Mouse (Mus musculus): ENCODE results near the gene Sh3kbp1. TPM values are rescaled to one million over a fixed set of nuclear protein-coding genes. Genes with fewer than 3 reads are reported as not detected.

Sh3kbp1 gene
- polyA plus RNA-seq, 1 experiment from 2014 or later: 49.6 TPM

- 82% methylated on average over 13 of the region's 13 CpGs for WGBS
- Histone ChIP-seq H3K36me3 (ENCODE audit: control insufficient read depth, insufficient read depth, low read length) (no peaks in the 10 kb centered on the region), H3K9me3 (ENCODE audit: control insufficient read depth, low read length) (no peaks in the 10 kb centered on the region), H3K9ac (ENCODE audit: low read depth, low read length) (no peak overlapping the region), H3K27ac (ENCODE audit: low read depth, low read length) (no peak overlapping the region), H3K27me3 (replicated peaks; ENCODE audit: control insufficient read depth, insufficient read depth, low read length) (no peaks in the 10 kb centered on the region), H3K4me2 (ENCODE audit: low read length) (no peak overlapping the region), H3K4me3 (ENCODE audit: low read length) (no peak overlapping the region), H3K4me1 (ENCODE audit: control insufficient read depth, insufficient read depth, low read depth, low read length) (peaks cover 6% of the 10 kb centered on the region)
- no peak for ATAC-seq
Measured at GRCm38 (mm10) chrX:159711070-159712029, 84.3 kb downstream of the Sh3kbp1 start.

GRCm38 (mm10) chrX:159713191-159713590 is 86.1 kb downstream of the Sh3kbp1 start:
- Histone ChIP-seq H3K9ac (ENCODE audit: low read depth, low read length) (no peak overlapping the region), H3K4me3 (ENCODE audit: low read length) (no peak overlapping the region), H3K4me1 (ENCODE audit: control insufficient read depth, insufficient read depth, low read depth, low read length) (peaks cover 3% of the 10 kb centered on the region), H3K27me3 (replicated peaks; ENCODE audit: control insufficient read depth, insufficient read depth, low read length) (no peaks in the 10 kb centered on the region), H3K9me3 (ENCODE audit: control insufficient read depth, low read length) (no peaks in the 10 kb centered on the region), H3K27ac (ENCODE audit: low read depth, low read length) (no peak overlapping the region), H3K36me3 (ENCODE audit: control insufficient read depth, insufficient read depth, low read length) (no peaks in the 10 kb centered on the region), H3K4me2 (ENCODE audit: low read length) (no peak overlapping the region)
- ATAC-seq: no peak
- 72% methylated on average over 2 of the region's 2 CpGs for WGBS

DNA sequence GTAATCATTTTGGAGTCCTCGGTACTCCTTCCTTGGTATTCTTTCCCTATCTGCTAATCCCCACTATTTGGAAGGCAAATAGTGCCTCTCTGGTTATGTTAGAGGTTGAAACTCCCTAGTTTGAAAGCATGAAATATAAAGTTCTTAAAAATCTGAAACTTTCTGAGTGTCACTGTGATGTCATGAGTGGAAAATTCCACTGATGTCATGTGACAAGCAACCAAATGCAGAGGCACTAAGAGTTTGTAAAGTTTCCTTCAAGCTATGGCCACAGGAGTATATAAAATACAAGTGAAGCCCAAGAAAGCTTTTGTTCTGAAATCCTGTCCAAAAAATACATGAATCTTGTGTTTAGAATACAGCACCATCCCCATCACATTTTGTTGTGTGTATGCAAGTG is 94.3 kb downstream of the Sh3kbp1 start:
- Histone ChIP-seq H3K4me2 (ENCODE audit: low read length) (no peak overlapping the region), H3K9ac (ENCODE audit: low read depth, low read length) (no peak overlapping the region), H3K27me3 (replicated peaks; ENCODE audit: control insufficient read depth, insufficient read depth, low read length) (no peaks in the 10 kb centered on the region), H3K4me3 (ENCODE audit: low read length) (no peak overlapping the region), H3K4me1 (ENCODE audit: control insufficient read depth, insufficient read depth, low read depth, low read length) (no peaks in the 10 kb centered on the region), H3K36me3 (ENCODE audit: control insufficient read depth, insufficient read depth, low read length) (no peaks in the 10 kb centered on the region), H3K27ac (ENCODE audit: low read depth, low read length) (no peak overlapping the region), H3K9me3 (ENCODE audit: control insufficient read depth, low read length) (no peaks in the 10 kb centered on the region)
- ATAC-seq: no peak
- 90% methylated on average over 1 of the region's 1 CpGs for WGBS

GRCm38 (mm10) chrX:159731421-159731820 is 104.3 kb downstream of the Sh3kbp1 start:
- H3K4me1 ChIP-seq (ENCODE audit: control insufficient read depth, insufficient read depth, low read depth, low read length): no peaks in the 10 kb centered on the region
- no peak overlapping the region for H3K4me3 ChIP-seq (ENCODE audit: low read length)
- H3K27ac ChIP-seq (ENCODE audit: low read depth, low read length): no peak overlapping the region
- 95% methylated on average over 3 of the region's 3 CpGs for WGBS
- H3K9ac ChIP-seq (ENCODE audit: low read depth, low read length): no peak overlapping the region
- no peaks in the 10 kb centered on the region for H3K9me3 ChIP-seq (ENCODE audit: control insufficient read depth, low read length)
- no peaks in the 10 kb centered on the region for H3K27me3 ChIP-seq (replicated peaks; ENCODE audit: control insufficient read depth, insufficient read depth, low read length)
- H3K4me2 ChIP-seq (ENCODE audit: low read length): no peak overlapping the region
- no peak for ATAC-seq
- H3K36me3 ChIP-seq (ENCODE audit: control insufficient read depth, insufficient read depth, low read length): no peaks in the 10 kb centered on the region

DNA sequence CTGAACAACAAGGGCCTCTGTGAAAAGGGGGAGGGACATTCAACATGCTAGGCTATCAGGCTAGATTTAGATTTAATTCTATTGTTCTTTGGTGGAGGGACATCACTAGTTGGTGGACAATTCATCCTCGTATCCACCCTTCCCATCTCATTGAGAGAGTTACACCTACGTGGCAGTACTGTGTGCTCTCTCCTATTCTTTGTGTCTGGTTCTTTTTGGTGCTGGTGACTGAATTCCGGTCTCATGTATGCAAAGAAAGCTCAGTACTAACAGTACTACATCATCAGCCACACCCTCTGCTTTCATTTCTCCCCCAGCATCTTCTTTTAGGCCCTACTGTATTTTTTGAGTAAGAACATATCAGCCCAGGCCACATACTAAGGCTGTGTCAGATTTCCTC is 105.8 kb downstream of the Sh3kbp1 start:
- Histone ChIP-seq H3K36me3 (ENCODE audit: control insufficient read depth, insufficient read depth, low read length) (no peaks in the 10 kb centered on the region), H3K4me3 (ENCODE audit: low read length) (no peak overlapping the region), H3K27ac (ENCODE audit: low read depth, low read length) (no peak overlapping the region), H3K4me2 (ENCODE audit: low read length) (no peak overlapping the region), H3K4me1 (ENCODE audit: control insufficient read depth, insufficient read depth, low read depth, low read length) (no peaks in the 10 kb centered on the region), H3K27me3 (replicated peaks; ENCODE audit: control insufficient read depth, insufficient read depth, low read length) (no peaks in the 10 kb centered on the region), H3K9ac (ENCODE audit: low read depth, low read length) (no peak overlapping the region), H3K9me3 (ENCODE audit: control insufficient read depth, low read length) (no peaks in the 10 kb centered on the region)
- WGBS: 71% methylated on average over 3 of the region's 3 CpGs
- ATAC-seq: no peak

DNA sequence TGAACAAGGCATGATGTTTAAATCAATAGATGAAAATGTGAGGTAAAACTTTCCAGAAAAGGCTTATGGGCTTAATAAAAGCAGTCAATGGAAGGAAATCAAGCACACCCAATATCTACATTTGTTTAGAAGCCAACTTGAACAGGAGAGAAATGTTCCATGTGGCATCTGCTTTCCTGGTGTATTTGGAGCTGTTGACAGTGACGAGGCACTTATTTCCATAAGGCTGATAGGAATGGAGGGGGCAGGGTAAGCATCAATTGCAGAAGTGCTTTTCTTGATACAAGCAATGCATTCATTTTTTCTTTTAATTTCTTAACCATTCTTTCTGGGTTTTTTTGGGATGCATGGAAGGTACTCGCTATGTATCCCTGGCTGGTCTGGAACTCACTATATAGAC is 106.9 kb downstream of the Sh3kbp1 start:
- H3K27ac ChIP-seq (ENCODE audit: low read depth, low read length): no peak overlapping the region
- H3K36me3 ChIP-seq (ENCODE audit: control insufficient read depth, insufficient read depth, low read length): no peaks in the 10 kb centered on the region
- WGBS: 79% methylated on average over 2 of the region's 2 CpGs
- H3K27me3 ChIP-seq (replicated peaks; ENCODE audit: control insufficient read depth, insufficient read depth, low read length): no peaks in the 10 kb centered on the region
- H3K9ac ChIP-seq (ENCODE audit: low read depth, low read length): no peak overlapping the region
- H3K9me3 ChIP-seq (ENCODE audit: control insufficient read depth, low read length): no peaks in the 10 kb centered on the region
- no peaks in the 10 kb centered on the region for H3K4me1 ChIP-seq (ENCODE audit: control insufficient read depth, insufficient read depth, low read depth, low read length)
- no peak overlapping the region for H3K4me2 ChIP-seq (ENCODE audit: low read length)
- no peak overlapping the region for H3K4me3 ChIP-seq (ENCODE audit: low read length)
- ATAC-seq: no peak

DNA sequence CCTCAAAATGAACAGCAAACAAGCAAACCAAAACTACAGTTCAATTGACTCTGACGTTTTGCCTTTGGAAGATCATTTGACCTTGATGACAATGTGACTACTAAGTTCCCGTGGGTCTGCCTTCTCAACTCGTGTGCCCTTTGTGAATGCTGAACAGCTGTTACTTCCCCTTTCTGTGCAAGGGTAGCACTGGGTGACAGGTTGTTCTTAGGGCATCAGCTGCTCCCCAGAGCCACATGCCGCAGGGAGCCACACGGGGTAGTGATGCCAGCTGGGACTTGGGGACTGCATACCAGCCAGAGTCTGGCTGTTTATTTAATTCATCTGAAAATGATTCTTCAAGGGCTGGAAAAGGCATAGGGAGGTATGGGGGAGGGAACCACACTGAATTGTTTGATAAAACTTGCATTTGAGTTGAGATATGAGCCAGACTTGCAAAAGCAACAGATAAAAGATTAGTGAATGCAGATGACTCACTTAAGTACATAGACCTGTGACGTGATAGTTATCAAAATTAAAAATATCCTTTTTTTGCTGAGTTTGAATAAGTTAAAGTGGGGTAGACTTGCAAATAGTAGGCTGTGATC is 108.5 kb downstream of the Sh3kbp1 start:
- Histone ChIP-seq H3K9me3 (ENCODE audit: control insufficient read depth, low read length) (no peaks in the 10 kb centered on the region), H3K4me2 (ENCODE audit: low read length) (no peak overlapping the region), H3K27me3 (replicated peaks; ENCODE audit: control insufficient read depth, insufficient read depth, low read length) (no peaks in the 10 kb centered on the region), H3K27ac (ENCODE audit: low read depth, low read length) (no peak overlapping the region), H3K4me1 (ENCODE audit: control insufficient read depth, insufficient read depth, low read depth, low read length) (no peaks in the 10 kb centered on the region), H3K4me3 (ENCODE audit: low read length) (no peak overlapping the region), H3K36me3 (ENCODE audit: control insufficient read depth, insufficient read depth, low read length) (no peaks in the 10 kb centered on the region), H3K9ac (ENCODE audit: low read depth, low read length) (no peak overlapping the region)
- ATAC-seq: no peak
- WGBS: 44% methylated on average over 6 of the region's 6 CpGs

DNA sequence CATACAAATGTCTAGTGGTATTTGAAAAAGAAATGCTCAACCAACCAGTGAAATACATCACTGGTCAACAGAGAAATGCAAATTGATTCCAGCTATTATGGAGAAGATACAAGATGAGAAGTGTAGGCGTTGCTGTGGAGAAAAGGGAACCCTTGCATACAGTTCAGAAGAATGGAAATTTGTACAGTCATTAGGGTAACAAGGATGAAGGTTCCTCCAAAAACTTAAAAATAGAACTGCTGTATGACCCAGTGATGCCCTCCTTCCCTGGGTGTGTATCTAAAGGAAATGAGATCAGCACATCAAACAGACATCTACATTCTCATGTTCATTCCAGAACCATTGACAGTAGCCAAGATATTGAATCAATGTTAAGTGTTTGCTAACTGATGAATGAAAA is 110.3 kb downstream of the Sh3kbp1 start:
- Histone ChIP-seq H3K4me1 (ENCODE audit: control insufficient read depth, insufficient read depth, low read depth, low read length) (no peaks in the 10 kb centered on the region), H3K9ac (ENCODE audit: low read depth, low read length) (no peak overlapping the region), H3K27me3 (replicated peaks; ENCODE audit: control insufficient read depth, insufficient read depth, low read length) (no peaks in the 10 kb centered on the region), H3K4me2 (ENCODE audit: low read length) (no peak overlapping the region), H3K27ac (ENCODE audit: low read depth, low read length) (no peak overlapping the region), H3K4me3 (ENCODE audit: low read length) (no peak overlapping the region), H3K9me3 (ENCODE audit: control insufficient read depth, low read length) (no peaks in the 10 kb centered on the region), H3K36me3 (ENCODE audit: control insufficient read depth, insufficient read depth, low read length) (no peaks in the 10 kb centered on the region)
- WGBS: 71% methylated on average over 1 of the region's 1 CpGs
- no peak for ATAC-seq

- H3K36me3 ChIP-seq (ENCODE audit: control insufficient read depth, insufficient read depth, low read length): no peaks in the 10 kb centered on the region
- WGBS: 50% methylated on average over 5 of the region's 5 CpGs
- H3K27me3 ChIP-seq (replicated peaks; ENCODE audit: control insufficient read depth, insufficient read depth, low read length): peaks cover 2% of the 10 kb centered on the region; the same call in 1 of the 2 replicates
- H3K4me3 ChIP-seq (ENCODE audit: low read length): no peak overlapping the region
- no peak overlapping the region for H3K9ac ChIP-seq (ENCODE audit: low read depth, low read length)
- H3K4me1 ChIP-seq (ENCODE audit: control insufficient read depth, insufficient read depth, low read depth, low read length): no peaks in the 10 kb centered on the region
- H3K9me3 ChIP-seq (ENCODE audit: control insufficient read depth, low read length): no peaks in the 10 kb centered on the region
- H3K27ac ChIP-seq (ENCODE audit: low read depth, low read length): no peak overlapping the region
- H3K4me2 ChIP-seq (ENCODE audit: low read length): no peak overlapping the region
- ATAC-seq: peak; percentile 80
Measured at GRCm38 (mm10) chrX:159744035-159744434, 117.0 kb downstream of the Sh3kbp1 start.

Data from hindbrain, embryonic 16.5 days (tissue).